Mouse (Mus musculus) ES-Bruce4 (cell line): ENCODE measurements at regions not wholly inside any gene's neighbourhood (a gene's known extent, or its start where the extent isn't known, plus 50 kb on each side); places are given as distances from the start of the nearest gene placed in this dataset.

Experiments
- CTCF ChIP-seq: IDR thresholded peaks from one replicate; pipeline ENCODE4 v1.8.1; 2011; ENCODE audit warnings: low read depth, low read length
- POLR2A ChIP-seq: IDR thresholded peaks from one replicate; pipeline ENCODE4 v1.8.1; 2011; ENCODE audit warnings: low read length; ENCODE audit not compliant: insufficient read depth

GRCm38 (mm10) chr17:69821473-69821872 is 147.4 kb upstream of the Dlgap1 start:
- TF ChIP-seq POLR2A (no peak), CTCF (no peak)
